Mouse (Mus musculus) testis, postnatal 10 days (tissue): Measurements from ENCODE around the gene Ces1h.
"Not testable (repeated sequence)": the region's sequence is repeated elsewhere in the genome, so short reads cannot be mapped to it uniquely, and the experiment has no call there.

Source experiments
- DNase-seq: peaks from one replicate; pipeline ENCODE4 v3.0.0; 2021; ENCODE audit warnings: low spot score

Ces1h gene

DNA sequence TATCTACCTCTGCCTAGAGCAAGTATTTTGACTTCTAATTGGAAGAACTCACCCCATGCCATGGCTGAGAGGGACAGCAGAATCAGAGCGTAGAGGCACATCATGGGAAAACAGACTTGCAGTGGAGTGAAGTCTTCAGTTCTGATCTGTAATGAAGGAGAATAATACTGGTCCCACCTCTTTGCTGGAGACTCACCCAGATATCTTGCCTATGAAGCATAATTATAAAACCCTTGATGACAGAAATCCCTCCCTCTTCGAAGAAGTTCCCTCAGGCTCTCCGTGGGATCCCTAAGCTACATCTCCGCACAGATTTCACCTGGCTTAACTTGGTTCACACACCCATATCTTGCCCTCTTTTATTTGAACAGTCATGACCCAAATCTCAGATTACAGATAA lies at the start of gene Ces1h:
Gene Ces1h (minus strand): TSS at position 101 of the 400 bp plus-strand sequence.
- DNase-seq: no peak

DNA sequence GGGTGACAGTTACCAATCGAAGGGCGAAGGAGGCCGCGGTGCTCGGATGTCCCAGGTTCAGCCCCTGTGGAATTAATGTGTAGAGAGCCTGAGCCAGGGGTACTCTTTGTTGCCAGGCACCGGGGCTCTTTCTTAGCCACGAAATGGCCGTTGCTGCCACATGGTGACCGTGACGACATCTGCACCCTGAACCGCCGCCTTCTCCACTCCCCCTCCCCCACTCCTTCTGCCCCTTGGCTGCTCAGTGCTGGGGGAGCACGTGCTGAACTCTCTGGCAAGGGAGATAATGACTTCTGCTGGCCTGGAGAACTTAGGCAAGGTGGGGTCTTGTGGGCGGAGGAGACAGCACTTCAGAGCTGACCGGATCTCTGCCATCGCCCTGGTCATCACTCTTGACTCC lies 47.7 kb upstream of the Ces1h start:
- DNase-seq: no peak

DNA sequence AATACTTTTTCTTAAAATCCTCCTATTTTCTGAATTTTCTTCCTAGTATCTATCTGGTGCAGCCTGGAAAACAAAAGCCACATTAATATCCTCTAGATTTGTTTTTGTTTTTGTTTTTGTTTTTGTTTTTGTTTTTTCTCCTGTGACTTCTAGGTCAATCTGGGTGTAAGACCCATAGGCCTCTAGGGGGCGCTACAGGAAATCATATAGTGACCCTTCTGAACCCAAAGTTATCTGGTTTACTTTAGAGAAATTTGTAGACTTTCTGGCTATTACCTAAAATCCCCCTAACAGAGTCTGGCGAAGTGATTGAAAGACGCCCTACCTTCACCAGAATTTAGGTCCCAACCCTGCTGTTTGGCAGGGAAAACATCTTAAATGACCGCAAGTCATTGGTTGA lies 35.9 kb upstream of the Ces1h start:
- no peak for DNase-seq

DNA sequence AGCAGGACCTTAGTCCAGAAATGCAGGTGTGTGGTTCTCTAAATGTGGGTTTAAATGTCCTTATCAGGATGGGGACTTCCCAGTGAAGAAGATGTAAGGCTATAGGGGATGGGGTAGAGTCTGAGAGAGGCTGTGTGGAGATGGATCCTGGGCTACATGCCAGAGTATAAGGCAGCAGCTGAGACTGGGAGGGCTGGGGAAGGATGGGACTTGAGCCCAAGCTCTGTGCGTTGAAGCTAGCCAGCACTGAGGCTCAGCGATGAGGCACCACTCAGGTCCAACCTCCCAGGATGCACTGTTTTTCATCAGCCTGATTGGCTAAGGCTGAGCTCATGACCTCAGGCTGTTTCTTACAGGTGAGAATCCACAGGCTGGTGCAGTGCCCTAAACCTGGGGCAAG lies 29.3 kb upstream of the Ces1h start:
- no peak for DNase-seq

DNA sequence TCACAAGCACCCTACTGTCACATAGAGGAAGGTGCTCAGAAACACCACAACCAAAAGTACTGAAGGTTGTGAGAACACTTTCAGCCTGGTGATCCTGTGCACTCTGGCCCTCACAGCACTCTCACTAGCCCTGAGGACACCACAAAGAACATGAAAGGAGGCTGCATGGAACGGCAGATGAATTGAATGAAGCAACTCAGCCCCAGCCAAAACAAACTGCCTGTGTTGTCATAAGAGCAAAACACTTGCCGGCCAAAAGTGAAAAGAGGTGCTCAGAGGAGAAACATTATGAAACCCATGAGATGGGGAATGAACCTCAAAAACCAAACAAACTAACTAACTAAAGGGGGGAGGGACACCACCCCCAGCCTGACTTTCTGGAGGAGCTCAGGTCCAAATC lies 20.2 kb upstream of the Ces1h start:
- no peak for DNase-seq

DNA sequence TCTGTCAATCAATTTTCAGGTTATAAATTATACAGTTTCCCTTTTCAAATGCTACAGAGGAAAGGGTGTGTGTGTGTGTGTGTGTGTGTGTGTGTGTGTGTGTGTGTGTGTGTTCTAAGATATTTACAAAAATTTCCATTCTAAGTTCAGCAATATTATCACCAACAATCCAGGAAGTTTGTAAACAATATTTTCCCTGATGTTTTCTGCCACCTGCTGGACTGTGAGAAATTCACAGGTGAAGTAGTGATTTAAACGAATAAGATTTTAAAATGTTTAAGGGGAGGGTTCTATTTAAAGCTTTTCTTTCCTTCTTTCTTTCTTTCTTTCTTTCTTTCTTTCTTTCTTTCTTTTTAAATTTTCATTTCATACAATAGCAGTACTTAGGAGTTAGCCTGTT lies 18.5 kb upstream of the Ces1h start:
- DNase-seq: peak; percentile 47

DNA sequence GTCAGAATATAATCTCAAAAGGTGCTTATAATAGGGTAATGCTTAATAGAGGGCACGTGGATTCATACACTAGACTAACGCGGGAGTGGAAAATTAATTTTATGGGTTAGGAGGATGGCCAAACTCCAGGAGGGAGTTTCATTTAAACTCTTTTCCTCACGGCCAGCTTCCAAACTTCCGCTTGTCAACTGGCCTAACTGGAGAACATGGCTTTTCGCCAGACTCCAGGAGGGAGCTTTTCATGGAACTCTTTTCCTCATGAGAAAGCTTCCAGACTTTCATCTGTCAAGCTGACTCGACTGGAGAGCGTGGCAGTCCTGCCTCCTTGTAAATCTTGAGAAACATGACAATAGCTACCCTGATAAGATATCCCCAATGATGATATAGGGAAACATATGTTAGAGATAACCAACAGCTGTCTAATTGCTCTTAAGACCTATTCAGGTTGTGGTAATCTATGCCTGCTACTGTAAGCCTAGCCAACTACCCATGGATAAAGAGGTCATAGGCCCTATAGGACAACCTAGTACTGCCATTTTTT lies 14.6 kb upstream of the Ces1h start:
- DNase-seq: not testable (repeated sequence)

DNA sequence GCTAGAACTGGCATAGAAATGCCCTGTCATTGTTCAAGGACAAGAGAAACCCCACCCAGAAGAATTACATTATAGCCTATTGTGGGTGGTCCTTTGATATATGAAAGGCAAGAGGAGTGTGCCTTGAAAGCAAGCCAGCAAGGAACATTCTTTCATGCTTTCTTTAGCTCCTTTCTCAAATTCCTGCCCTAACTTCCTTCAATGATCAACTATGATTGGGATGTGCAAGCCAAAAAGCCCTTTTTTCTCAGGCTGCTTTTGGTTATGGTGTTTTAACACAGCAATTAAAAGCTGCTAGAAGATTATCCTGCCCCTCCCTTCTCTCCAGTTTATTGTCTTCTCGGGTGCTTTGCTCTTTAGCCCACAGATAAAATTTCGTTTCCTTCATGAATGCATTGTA lies 10.0 kb downstream of the Ces1h start:
- no peak for DNase-seq

DNA sequence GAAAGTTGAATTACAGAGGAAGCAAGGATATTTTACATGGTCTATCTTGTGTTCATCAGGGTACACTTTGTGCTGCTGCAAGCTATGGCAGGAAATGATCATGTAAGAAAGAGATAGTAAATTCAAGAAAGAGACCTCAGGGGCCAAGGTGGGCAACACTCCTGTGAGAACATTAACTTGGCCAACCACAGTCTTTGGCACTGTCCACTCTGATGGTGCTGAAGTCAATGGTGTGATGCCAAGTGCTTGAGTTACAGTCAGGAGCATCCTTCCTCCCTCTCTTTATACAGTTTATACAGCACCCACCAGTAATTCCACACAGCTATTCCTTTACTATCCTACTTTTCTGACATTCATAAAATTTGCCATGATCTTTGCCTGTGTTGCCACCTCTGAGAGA lies 19.4 kb downstream of the Ces1h start:
- DNase-seq: no peak

DNA sequence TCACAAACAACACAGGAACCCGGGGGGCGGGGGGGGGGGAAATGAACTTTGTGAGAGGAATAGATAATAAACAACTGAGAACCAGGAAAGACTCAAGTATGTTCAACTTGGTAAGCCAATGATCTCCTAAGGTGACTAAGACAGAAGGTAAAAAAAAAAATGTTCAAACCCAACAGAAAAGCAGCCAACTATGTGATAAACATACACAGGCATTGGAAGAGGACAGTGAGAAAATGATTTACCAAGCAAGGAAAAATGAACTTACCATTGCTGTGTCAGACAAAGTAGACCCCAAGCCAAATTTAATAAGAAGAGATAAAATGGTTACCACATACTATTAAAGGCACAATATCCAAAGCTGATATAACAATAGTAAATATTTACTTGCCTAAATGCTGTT lies 40.0 kb downstream of the Ces1h start:
- DNase-seq: no peak

DNA sequence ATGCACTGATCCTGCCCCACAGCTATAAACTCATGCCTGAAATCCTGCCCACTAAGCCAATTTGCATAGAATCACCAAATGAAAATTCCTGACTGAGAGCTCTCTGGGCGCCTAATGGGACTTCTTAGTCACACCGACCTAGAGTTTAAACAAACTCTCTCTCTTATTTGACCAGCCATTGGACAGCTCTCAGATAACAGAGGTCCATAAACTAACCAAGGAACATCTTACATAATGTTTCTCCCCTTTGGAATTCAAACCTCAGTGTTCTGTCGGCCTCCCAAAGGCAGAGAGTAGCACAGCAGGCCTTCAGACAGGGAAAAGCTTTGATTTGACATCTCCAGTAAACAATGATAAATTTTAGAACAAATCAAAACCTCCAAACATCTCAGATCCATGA lies 42.3 kb downstream of the Ces1h start, which contains the start of gene Ces1g:
Gene Ces1g (minus strand): TSS at position 102 of the 400 bp plus-strand sequence.
- no peak for DNase-seq

DNA sequence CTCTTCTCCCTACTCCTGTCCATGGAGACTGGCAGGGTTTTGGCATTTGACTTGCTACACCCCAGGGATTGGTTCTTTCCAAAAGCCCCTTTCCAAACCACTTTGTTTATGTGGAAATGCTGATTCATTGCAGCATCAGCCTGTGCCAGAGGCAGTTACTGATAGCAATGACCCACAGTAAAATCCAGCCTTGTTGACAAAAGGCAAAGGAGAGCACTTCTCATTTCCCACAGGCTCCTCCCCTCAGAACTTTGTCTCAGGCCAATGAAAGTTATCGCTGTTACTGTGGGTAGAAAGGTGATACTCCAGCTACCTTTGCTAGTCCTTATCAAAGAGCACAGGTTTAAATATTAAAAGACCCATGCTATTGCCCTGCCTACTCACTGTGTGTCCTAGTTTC lies 46.8 kb downstream of the Ces1h start:
- DNase-seq: no peak

DNA sequence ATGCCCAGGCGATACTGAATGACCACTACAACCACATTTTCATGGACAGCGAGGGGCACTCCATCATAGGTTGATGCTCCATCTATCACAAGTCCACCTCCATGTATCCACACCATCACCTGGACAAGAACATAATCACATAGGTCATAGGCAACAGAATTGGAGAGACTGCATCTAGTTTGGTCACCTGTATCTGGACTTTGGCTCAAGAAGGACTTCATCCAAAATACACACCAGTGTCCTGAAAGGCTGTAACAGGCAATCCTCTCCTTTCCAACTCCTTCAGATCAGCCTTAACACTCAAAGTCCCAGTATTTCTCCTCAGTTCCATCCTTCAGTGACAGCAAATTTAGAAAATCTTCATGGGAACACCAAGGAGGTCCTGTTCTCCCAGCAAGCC lies 48.4 kb downstream of the Ces1h start:
- DNase-seq: no peak

DNA sequence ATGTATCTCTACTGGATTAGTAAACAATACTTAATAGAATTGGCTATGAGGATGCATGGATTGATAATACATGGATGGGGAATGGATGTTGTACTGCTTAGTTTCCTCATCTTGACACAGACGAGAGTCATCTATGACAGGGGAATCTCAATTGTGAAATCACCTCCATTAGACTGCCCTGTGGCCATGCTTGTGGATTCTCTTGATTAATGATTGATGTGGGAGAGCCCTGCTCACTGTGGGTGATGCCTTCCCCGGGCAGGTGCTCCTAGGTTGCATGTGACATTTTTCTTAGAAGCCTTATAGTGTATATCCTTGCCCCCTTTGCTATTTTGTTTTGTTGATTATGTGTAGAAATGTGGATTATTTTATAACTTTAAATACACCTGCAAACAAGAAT lies 54.4 kb downstream of the Ces1h start:
- no peak for DNase-seq

DNA sequence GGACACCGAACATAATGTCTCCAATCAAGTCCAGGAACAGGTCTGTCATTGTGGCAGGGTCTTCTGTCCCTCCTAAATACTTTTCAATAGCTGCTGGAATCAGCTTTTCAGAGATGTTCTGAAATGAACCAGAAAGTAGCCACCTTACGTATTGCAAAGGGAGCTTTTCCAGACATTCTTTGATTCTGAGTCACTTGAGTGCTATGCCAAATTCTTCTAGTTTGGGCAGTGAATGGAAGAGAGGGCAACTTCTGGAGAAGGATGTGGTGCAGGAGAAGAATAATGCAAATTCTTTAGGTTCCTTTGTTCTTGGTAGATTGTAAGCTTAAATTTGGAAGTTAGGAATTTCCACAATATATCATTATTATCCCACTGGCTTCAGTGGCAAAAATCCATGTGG lies 62.5 kb downstream of the Ces1h start:
- no peak for DNase-seq

DNA sequence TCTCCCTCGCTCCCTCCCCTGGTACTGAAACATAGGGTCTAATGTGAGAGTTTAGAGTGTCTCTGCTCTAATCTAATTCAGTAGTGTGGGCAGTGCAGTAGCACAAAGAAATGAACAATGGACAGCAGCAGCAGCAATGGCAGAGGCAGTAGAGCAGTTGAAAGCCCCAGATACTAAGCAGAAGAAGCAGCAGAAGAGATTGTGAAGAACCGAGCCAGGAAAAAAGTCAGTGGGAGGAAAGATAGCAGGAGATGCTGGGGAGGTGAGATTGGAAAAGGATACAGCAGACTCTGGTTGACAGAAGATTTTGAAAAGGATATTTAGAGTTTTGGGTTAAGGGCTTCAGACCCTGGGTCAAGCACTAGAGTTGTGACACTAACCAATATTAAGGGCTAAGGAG lies 64.0 kb downstream of the Ces1h start:
- DNase-seq: no peak
